Mouse (Mus musculus) embryonic facial prominence, embryonic 12.5 days (tissue): ENCODE measurements at regions not wholly inside any gene's neighbourhood (a gene's known extent, or its start where the extent isn't known, plus 50 kb on each side); places are given as distances from the start of the nearest gene placed in this dataset.

Experiments
- ATAC-seq: fragments of 200-750 bp; cut with Nextera tagmentation; 2 replicates; pipeline ENCODE4 v1.8.0; 2017; ENCODE audit not compliant: insufficient number of reproducible peaks, insufficient read depth, low FRiP score, low TSS enrichment
- H3K27ac ChIP-seq: fragments of 300-500 bp; sonication (generic); 2 replicates; pipeline ENCODE4 v1.5.1; 2016; ENCODE audit warnings: mild to moderate bottlenecking
- H3K27me3 ChIP-seq: fragments of 300-500 bp; sonication (generic); 2 replicates; pipeline ENCODE4 v1.6.1; 2016; ENCODE audit warnings: mild to moderate bottlenecking, moderate library complexity
- H3K36me3 ChIP-seq: fragments of 300-500 bp; sonication (generic); 2 replicates; pipeline ENCODE4 v1.6.1; 2016; ENCODE audit warnings: mild to moderate bottlenecking
- H3K4me1 ChIP-seq: fragments of 300-500 bp; sonication (generic); 2 replicates; pipeline ENCODE4 v1.6.1; 2016
- H3K4me2 ChIP-seq: fragments of 300-500 bp; sonication (generic); replicated peaks from 2 replicates; pipeline ENCODE4 v1.6.1; 2016; ENCODE audit warnings: mild to moderate bottlenecking, moderate library complexity
- H3K4me3 ChIP-seq: fragments of 300-500 bp; sonication (generic); 2 replicates; pipeline ENCODE4 v1.5.1; 2016; ENCODE audit warnings: mild to moderate bottlenecking
- H3K9ac ChIP-seq: fragments of 300-500 bp; sonication (generic); 2 replicates; pipeline ENCODE4 v1.6.1; 2016; ENCODE audit warnings: mild to moderate bottlenecking, moderate library complexity
- H3K9me3 ChIP-seq: fragments of 300-500 bp; sonication (generic); 2 replicates; pipeline ENCODE4 v1.6.1; 2016; ENCODE audit warnings: mild to moderate bottlenecking, moderate library complexity
- WGBS: fragments of 180-500 bp; shearing (Covaris S2); methylation state at CpG from one replicate; pipeline ENCODE4 v1.1.7; 2016; 5-methylcytosine and 5-hydroxymethylcytosine counted together

DNA sequence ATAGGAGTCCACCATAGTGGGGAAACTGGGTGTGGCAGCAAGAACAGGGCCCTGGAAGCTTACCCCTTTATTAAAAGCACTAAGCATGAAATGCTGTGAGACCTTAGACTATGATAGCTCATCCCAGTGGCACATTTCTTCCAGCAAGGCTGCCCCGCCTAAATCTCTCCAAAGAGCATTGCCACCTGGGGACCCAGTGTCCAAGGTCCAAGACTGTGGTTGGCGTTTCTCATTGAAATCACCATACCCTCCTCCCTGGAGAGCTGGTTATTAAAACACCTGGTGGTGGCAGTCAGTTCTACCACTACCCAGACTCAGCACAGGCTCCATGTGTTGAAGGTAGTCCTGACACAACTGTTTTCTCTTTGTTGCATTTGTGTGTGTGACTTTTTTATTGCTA, 78.9 kb upstream of the Stt3b start:
- H3K4me3 ChIP-seq, result no peak overlapping the region
- H3K36me3 ChIP-seq, result no peaks in the 10 kb centered on the region
- H3K27ac ChIP-seq, result no peak overlapping the region
- no peaks in the 10 kb centered on the region for H3K27me3 ChIP-seq
- H3K4me2 ChIP-seq, result no peak overlapping the region
- H3K4me1 ChIP-seq, result peaks cover 18% of the 10 kb centered on the region
- H3K9me3 ChIP-seq, result no peaks in the 10 kb centered on the region
- WGBS, result 98% methylated on average over 2 of the region's 2 CpGs
- ATAC-seq, result no peak
- H3K9ac ChIP-seq, result no peak overlapping the region

DNA sequence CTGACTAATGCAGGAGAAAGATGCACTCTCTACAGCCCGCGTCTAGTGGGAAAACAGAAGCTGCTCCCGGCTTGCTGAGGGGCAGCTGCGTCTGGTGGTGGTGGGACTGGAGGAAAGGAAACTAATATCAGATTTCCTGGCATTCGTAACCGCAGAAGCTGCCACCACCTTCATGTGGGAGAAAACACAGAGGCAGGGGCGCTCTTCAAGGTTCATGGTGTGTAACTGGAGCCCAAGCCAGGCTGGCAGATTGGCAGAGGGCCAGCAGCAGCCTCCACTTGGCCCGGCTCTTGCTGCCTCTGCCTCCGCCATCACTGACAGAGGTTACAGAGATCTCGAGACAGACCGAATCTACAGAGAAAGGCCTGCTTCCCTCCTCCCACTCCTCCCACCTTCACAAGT, 80.7 kb upstream of the Stt3b start:
- whole genome bisulfite sequencing, result 2% methylated on average over 11 of the region's 11 CpGs
- H3K9me3 ChIP-seq, result no peaks in the 10 kb centered on the region
- peak overlapping the region; percentile 30 for H3K4me2 ChIP-seq
- no peak overlapping the region for H3K4me3 ChIP-seq
- H3K27ac ChIP-seq, result peak overlapping the region; percentile 83
- H3K27me3 ChIP-seq, result 0 out of 2 replicates have a peak, but pooled peaks cover 2% of the 10 kb centered on the region
- H3K4me1 ChIP-seq, result peaks cover 18% of the 10 kb centered on the region
- H3K9ac ChIP-seq, result no peak overlapping the region
- peak; percentile 83 for ATAC-seq
- H3K36me3 ChIP-seq, result no peaks in the 10 kb centered on the region

DNA sequence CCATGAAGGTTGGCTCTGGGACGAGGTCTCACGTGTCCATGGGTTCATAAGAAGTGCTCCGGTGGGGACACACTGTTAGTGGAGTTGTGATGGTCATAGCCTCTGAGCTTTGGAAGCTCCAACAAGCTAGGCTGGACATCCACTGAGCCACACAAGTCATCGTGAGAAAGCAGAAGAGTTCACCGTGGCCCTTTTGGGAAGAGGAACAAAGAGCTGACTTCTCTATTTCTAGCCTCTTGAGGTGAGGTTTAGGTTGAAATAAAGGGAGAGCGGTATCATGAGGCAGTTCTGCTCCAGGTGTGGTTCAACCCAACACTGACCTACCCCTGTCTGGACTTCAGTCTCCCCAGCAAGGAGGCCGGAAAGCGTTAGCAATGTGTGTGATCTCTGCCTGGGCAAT, 85.3 kb upstream of the Stt3b start:
- ATAC-seq, result no peak
- no peak overlapping the region for H3K4me2 ChIP-seq
- H3K27ac ChIP-seq, result no peak overlapping the region
- no peak overlapping the region for H3K9ac ChIP-seq
- no peak overlapping the region for H3K4me3 ChIP-seq
- peaks cover 16% of the 10 kb centered on the region for H3K4me1 ChIP-seq
- H3K36me3 ChIP-seq, result no peaks in the 10 kb centered on the region
- WGBS, result 95% methylated on average over 8 of the region's 8 CpGs
- H3K27me3 ChIP-seq, result 0 out of 2 replicates have a peak, but pooled peaks cover 2% of the 10 kb centered on the region
- H3K9me3 ChIP-seq, result no peaks in the 10 kb centered on the region

DNA sequence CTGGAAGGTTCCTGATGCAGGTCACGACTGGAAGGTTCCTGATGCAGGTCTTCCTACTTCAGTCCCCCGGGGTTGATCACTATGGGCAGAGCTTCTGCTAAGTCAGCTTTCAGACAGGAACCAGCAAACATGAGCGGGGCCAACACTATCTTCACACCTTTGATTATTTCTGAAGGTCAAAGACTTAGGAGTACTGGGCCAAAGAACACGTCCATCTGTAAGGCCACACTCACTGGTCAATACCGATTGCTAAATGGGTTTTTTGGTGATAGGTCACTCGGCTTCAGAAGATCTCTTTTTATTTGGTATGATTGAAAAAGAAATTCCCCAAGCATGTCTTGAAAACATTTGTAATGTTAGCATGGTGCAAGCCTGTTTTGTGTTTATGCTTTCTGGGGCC, 90.2 kb upstream of the Stt3b start:
- 0 out of 2 replicates have a peak, but pooled peaks cover 2% of the 10 kb centered on the region for H3K27me3 ChIP-seq
- no peak overlapping the region for H3K4me2 ChIP-seq
- peaks cover 12% of the 10 kb centered on the region for H3K4me1 ChIP-seq
- no peak overlapping the region for H3K27ac ChIP-seq
- H3K4me3 ChIP-seq, result no peak overlapping the region
- no peaks in the 10 kb centered on the region for H3K36me3 ChIP-seq
- WGBS, result 93% methylated on average over 6 of the region's 6 CpGs
- H3K9ac ChIP-seq, result no peak overlapping the region
- no peaks in the 10 kb centered on the region for H3K9me3 ChIP-seq
- no peak for ATAC-seq

DNA sequence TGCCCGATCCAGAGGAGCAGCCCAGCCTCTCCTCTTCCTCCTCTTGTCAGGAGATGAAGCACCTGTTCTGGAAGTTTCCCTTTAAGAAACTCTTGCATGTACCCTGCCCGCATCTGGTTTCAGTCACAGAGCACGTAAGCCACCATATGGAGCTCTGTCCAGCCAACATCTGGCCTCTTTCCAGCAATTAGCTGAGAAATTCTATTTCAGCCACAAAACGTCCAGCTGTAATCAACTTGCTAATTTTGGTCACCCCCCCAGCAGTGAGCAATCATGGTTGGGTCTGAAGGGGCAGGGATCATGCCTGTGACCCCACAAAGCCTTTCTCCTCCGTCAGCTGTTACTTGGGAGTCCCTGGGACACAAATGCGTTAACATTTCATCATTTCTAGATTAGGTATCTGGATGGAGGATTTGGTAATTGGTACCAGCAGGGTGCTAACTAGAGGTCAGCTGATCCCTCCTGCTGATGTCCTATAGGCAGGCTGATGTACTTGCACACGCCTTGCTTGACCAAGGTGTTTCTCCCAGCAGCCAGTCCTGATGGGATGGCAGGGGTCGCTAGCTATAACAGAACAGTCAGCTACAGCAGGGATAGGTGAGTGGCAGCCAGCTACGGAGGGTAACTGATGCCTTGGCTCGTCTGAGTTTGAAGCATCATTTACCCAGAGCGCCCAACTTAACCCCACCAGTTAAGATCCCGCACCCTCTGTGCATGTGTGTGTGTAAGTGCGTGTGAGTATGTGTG, 91.4 kb upstream of the Stt3b start:
- Histone ChIP-seq H3K9me3 (no peaks in the 10 kb centered on the region), H3K27me3 (no peaks in the 10 kb centered on the region), H3K4me3 (no peak overlapping the region), H3K27ac (no peak overlapping the region), H3K36me3 (no peaks in the 10 kb centered on the region), H3K9ac (no peak overlapping the region), H3K4me1 (peaks cover 12% of the 10 kb centered on the region), H3K4me2 (no peak overlapping the region)
- peak; percentile 52; the same call in 1 of the 2 replicates for ATAC-seq
- WGBS, result 41% methylated on average over 13 of the region's 13 CpGs

DNA sequence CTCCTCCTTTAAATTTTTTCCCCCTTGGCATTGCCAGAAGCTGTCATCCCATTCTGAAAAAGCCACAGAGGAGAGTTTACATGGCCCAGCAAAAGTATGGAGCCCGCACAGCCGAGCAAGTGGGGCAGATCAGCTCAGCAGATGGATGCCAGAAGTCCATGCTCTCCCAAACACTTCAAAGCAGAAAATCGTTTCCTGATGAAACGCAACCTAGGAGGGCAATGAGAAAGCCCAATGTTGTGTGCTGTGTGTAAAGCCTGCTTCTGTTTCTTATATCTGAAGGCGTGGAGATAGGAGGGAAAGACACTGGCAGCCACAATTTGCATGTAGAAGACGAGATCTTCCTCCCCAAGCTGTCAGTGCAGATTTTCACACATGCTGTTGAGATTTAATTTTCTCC, 92.4 kb upstream of the Stt3b start:
- no peak overlapping the region for H3K4me2 ChIP-seq
- H3K9ac ChIP-seq, result no peak overlapping the region
- ATAC-seq, result no peak
- no peaks in the 10 kb centered on the region for H3K27me3 ChIP-seq
- no peaks in the 10 kb centered on the region for H3K9me3 ChIP-seq
- H3K27ac ChIP-seq, result no peak overlapping the region
- no peak overlapping the region for H3K4me3 ChIP-seq
- peaks cover 18% of the 10 kb centered on the region for H3K4me1 ChIP-seq
- 38% methylated on average over 6 of the region's 6 CpGs for WGBS
- no peaks in the 10 kb centered on the region for H3K36me3 ChIP-seq

DNA sequence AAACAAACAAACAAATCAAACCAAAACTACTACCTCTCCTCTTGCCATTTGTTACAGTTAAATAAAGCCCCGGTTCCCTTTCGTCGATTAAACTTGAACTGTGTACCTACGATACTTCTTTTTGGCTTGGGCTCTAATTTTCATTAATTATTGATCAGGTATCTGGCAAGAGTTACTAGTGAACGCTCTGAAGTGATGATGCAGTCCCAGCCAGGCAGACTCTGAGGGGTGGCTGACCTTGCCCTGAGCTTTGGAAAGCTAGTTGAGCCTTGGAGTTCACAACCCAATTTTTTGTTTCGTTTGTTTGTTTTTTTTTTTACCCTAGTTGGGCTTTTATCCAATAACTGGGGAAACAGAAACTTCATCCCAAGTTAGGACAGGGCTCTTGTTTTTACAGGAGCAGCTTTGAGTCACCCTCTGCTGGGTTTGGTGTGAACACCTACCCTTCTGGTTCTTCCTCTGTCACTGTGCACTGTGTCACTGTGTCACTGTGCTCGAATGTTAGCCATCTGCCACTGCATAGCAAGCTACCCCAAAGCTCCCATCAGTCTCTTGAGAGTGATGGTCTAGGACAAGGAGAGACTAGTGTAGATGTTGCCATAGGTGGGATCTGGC, 93.2 kb upstream of the Stt3b start:
- no peak for ATAC-seq
- H3K27me3 ChIP-seq, result no peaks in the 10 kb centered on the region
- no peaks in the 10 kb centered on the region for H3K36me3 ChIP-seq
- peaks cover 18% of the 10 kb centered on the region for H3K4me1 ChIP-seq
- no peaks in the 10 kb centered on the region for H3K9me3 ChIP-seq
- H3K9ac ChIP-seq, result no peak overlapping the region
- no peak overlapping the region for H3K4me3 ChIP-seq
- 79% methylated on average over 7 of the region's 7 CpGs for WGBS
- H3K4me2 ChIP-seq, result no peak overlapping the region
- H3K27ac ChIP-seq, result no peak overlapping the region

DNA sequence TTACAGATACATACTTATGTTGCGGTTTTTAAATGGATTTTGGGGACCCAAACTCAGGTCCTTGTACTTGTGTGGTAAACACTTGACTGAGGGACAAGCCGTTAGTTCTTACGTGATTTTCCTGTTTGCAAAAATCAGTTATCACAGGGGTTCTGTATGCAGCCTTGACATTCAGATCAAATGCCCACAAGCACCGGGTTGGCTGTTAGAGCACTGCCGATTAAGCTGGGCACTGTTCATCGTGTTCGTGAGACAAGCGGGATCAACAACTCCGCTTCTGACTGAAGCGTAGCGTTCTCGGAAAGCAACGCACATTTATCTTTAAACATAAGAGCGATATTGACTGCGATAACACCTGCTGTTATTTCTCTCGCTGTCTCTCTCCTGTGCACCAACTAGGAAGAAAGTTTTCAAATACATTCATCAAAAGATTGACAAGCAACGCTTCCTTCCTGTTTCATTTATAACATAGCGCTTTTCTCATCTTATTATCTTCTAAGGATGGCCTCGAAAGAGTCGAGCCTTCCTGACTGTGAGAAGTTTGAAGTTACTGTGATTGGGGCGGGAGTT, 97.8 kb upstream of the Stt3b start:
- no peaks in the 10 kb centered on the region for H3K36me3 ChIP-seq
- no peak overlapping the region for H3K4me3 ChIP-seq
- no peak overlapping the region for H3K27ac ChIP-seq
- no peak overlapping the region for H3K9ac ChIP-seq
- ATAC-seq, result no peak
- 90% methylated on average over 21 of the region's 21 CpGs for WGBS
- H3K4me2 ChIP-seq, result no peak overlapping the region
- no peaks in the 10 kb centered on the region for H3K27me3 ChIP-seq
- H3K4me1 ChIP-seq, result peaks cover 6% of the 10 kb centered on the region
- H3K9me3 ChIP-seq, result no peaks in the 10 kb centered on the region

DNA sequence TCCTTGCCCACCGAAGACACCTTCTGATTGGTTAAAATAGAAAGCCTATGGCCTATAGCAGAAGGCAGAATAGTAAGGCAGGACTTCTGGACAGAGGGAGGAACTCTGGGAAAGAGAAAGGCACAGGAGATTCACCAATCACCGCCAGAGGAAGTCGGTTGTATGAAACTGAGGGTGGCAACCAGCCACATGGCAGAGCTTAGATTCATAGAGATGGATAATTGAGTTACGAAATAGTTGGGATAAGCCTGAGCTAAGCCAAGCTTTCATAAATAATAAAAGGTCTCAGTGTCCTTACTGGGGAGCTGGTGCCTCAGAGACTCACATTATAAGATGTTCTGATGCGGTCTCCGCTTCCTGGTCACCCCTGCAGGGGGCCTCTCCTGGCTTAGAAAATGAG, 98.7 kb upstream of the Stt3b start:
- 74% methylated on average over 6 of the region's 6 CpGs for WGBS
- no peaks in the 10 kb centered on the region for H3K9me3 ChIP-seq
- no peak for ATAC-seq
- no peaks in the 10 kb centered on the region for H3K36me3 ChIP-seq
- no peak overlapping the region for H3K4me2 ChIP-seq
- no peaks in the 10 kb centered on the region for H3K27me3 ChIP-seq
- H3K4me1 ChIP-seq, result peaks cover 6% of the 10 kb centered on the region
- H3K9ac ChIP-seq, result no peak overlapping the region
- no peak overlapping the region for H3K27ac ChIP-seq
- no peak overlapping the region for H3K4me3 ChIP-seq

DNA sequence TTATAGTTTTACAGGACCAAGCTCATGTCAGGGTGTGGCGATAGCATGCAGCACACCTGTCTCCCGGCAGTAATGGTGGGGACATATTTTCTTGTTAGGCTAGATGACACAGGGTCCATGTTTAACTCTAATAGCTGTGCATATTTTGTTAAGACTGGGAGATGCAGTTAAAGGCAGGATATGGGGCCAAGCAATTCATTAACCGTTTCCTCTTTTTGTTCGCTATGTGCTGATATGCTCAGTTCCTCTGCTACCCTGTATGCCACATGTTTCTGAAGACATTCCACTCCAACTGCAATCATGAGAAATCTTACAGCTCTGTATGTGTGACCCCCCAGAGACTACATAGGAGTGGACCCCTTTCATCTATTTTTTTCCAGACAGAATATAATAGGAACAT, 104.0 kb upstream of the Stt3b start:
- H3K27me3 ChIP-seq, result no peaks in the 10 kb centered on the region
- no peaks in the 10 kb centered on the region for H3K36me3 ChIP-seq
- no peak overlapping the region for H3K4me3 ChIP-seq
- ATAC-seq, result no peak
- WGBS, result 84% methylated on average over 4 of the region's 4 CpGs
- no peak overlapping the region for H3K4me2 ChIP-seq
- no peaks in the 10 kb centered on the region for H3K9me3 ChIP-seq
- H3K9ac ChIP-seq, result no peak overlapping the region
- no peak overlapping the region for H3K27ac ChIP-seq
- no peaks in the 10 kb centered on the region for H3K4me1 ChIP-seq

DNA sequence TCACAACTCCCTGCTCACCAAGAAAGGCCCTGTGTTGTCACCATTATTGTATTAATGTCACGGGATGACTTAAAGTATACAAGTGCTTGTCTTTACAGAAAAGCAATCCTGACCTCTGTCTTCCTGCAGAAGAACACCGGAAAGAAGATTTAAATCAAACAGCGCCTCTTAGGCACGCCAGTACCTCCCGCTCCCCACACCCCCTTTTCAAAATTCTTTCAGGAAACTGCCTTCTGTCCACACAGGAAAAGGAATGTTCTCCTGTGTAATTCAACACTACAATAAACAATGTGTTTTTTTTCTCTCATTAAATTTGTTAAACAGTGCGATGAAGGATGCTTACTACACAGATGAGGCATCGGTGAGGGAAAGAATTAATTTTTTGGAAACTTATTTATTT, 112.6 kb upstream of the Stt3b start:
- no peaks in the 10 kb centered on the region for H3K36me3 ChIP-seq
- 0 out of 2 replicates have a peak, but pooled peaks cover 3% of the 10 kb centered on the region for H3K4me1 ChIP-seq
- no peaks in the 10 kb centered on the region for H3K27me3 ChIP-seq
- no peak for ATAC-seq
- no peak overlapping the region for H3K9ac ChIP-seq
- H3K27ac ChIP-seq, result no peak overlapping the region
- WGBS, result 66% methylated on average over 7 of the region's 7 CpGs
- H3K4me2 ChIP-seq, result no peak overlapping the region
- H3K9me3 ChIP-seq, result peaks cover 5% of the 10 kb centered on the region; the same call in 1 of the 2 replicates
- no peak overlapping the region for H3K4me3 ChIP-seq

DNA sequence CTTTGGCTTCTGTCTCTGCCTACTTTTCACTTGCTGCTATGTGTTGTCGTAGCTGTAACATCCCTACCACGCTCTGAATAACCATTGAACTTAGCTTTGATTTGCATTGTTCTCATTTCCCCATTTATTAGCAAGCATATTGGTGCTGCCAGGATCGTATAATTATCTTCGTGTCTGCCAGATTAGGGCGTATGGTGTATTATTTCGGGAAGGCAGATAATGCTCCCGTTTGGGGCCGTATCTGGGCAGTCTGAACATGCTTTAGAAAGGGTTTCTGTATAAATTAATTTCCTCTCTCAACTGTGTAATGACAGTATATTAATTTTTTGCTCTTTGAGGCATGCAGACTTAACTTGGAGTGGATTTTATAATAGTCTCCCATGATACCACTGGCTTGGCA, 116.5 kb upstream of the Stt3b start:
- no peaks in the 10 kb centered on the region for H3K9me3 ChIP-seq
- no peak overlapping the region for H3K4me2 ChIP-seq
- WGBS, result 87% methylated on average over 8 of the region's 8 CpGs
- no peak overlapping the region for H3K27ac ChIP-seq
- H3K4me1 ChIP-seq, result 0 out of 2 replicates have a peak, but pooled peaks cover 3% of the 10 kb centered on the region
- ATAC-seq, result no peak
- H3K9ac ChIP-seq, result no peak overlapping the region
- no peaks in the 10 kb centered on the region for H3K36me3 ChIP-seq
- no peaks in the 10 kb centered on the region for H3K27me3 ChIP-seq
- H3K4me3 ChIP-seq, result no peak overlapping the region
